Mouse (Mus musculus) embryonic facial prominence, embryonic 12.5 days (tissue): Measurements from ENCODE around the gene Ptprb. TPM values are rescaled to one million over a fixed set of nuclear protein-coding genes. Genes with fewer than 3 reads are reported as not detected.
A peak's percentile ranks its signal among the peaks of the same experiment; 100 is the strongest.

ENCODE experiments used
- ATAC-seq: fragments of 200-750 bp; cut with Nextera tagmentation; 2 replicates; pipeline ENCODE4 v1.8.0; 2017; ENCODE audit not compliant: insufficient number of reproducible peaks, insufficient read depth, low FRiP score, low TSS enrichment
- H3K27ac ChIP-seq: fragments of 300-500 bp; sonication (generic); 2 replicates; pipeline ENCODE4 v1.5.1; 2016; ENCODE audit warnings: mild to moderate bottlenecking
- H3K27me3 ChIP-seq: fragments of 300-500 bp; sonication (generic); 2 replicates; pipeline ENCODE4 v1.6.1; 2016; ENCODE audit warnings: mild to moderate bottlenecking, moderate library complexity
- H3K36me3 ChIP-seq: fragments of 300-500 bp; sonication (generic); 2 replicates; pipeline ENCODE4 v1.6.1; 2016; ENCODE audit warnings: mild to moderate bottlenecking
- H3K4me1 ChIP-seq: fragments of 300-500 bp; sonication (generic); 2 replicates; pipeline ENCODE4 v1.6.1; 2016
- H3K4me2 ChIP-seq: fragments of 300-500 bp; sonication (generic); replicated peaks from 2 replicates; pipeline ENCODE4 v1.6.1; 2016; ENCODE audit warnings: mild to moderate bottlenecking, moderate library complexity
- H3K4me3 ChIP-seq: fragments of 300-500 bp; sonication (generic); 2 replicates; pipeline ENCODE4 v1.5.1; 2016; ENCODE audit warnings: mild to moderate bottlenecking
- H3K9ac ChIP-seq: fragments of 300-500 bp; sonication (generic); 2 replicates; pipeline ENCODE4 v1.6.1; 2016; ENCODE audit warnings: mild to moderate bottlenecking, moderate library complexity
- H3K9me3 ChIP-seq: fragments of 300-500 bp; sonication (generic); 2 replicates; pipeline ENCODE4 v1.6.1; 2016; ENCODE audit warnings: mild to moderate bottlenecking, moderate library complexity
- WGBS: fragments of 180-500 bp; shearing (Covaris S2); methylation state at CpG from one replicate; pipeline ENCODE4 v1.1.7; 2016; 5-methylcytosine and 5-hydroxymethylcytosine counted together
- polyA plus RNA-seq: library from polyadenylated mRNA; unstranded; fragments of >200 nt; fragmentation: Nextera tagmentation; extraction: Ambion mirVana; gene quantifications from 2 replicates; pipeline ENCODE4 v1.2.1, GENCODE M21; 2016

Ptprb gene
- polyA plus RNA-seq, 1 experiment from 2014 or later: 2.4 TPM

- WGBS: 68% methylated on average over 4 of the region's 4 CpGs
- Histone ChIP-seq H3K9me3 (no peaks in the 10 kb centered on the region), H3K4me2 (no peak overlapping the region), H3K4me1 (no peaks in the 10 kb centered on the region), H3K36me3 (no peaks in the 10 kb centered on the region), H3K27me3 (no peaks in the 10 kb centered on the region), H3K27ac (no peak overlapping the region), H3K4me3 (no peak overlapping the region), H3K9ac (no peak overlapping the region)
- ATAC-seq: no peak
These were observed 7.9 kb upstream of the Ptprb start for GRCm38 (mm10) chr10:116267434-116267822.

- H3K4me2 ChIP-seq: no peak overlapping the region
- no peak overlapping the region for H3K27ac ChIP-seq
- no peaks in the 10 kb centered on the region for H3K9me3 ChIP-seq
- no peak overlapping the region for H3K4me3 ChIP-seq
- H3K9ac ChIP-seq: no peak overlapping the region
- H3K36me3 ChIP-seq: no peaks in the 10 kb centered on the region
- H3K27me3 ChIP-seq: no peaks in the 10 kb centered on the region
- H3K4me1 ChIP-seq: no peaks in the 10 kb centered on the region
- WGBS: 60% methylated on average over 4 of the region's 4 CpGs
- no peak for ATAC-seq
These were observed 7.0 kb upstream of the Ptprb start for GRCm38 (mm10) chr10:116268343-116268742.

- no peaks in the 10 kb centered on the region for H3K4me1 ChIP-seq
- H3K36me3 ChIP-seq: no peaks in the 10 kb centered on the region
- 84% methylated on average over 12 of the region's 12 CpGs for WGBS
- no peak overlapping the region for H3K27ac ChIP-seq
- no peak overlapping the region for H3K4me2 ChIP-seq
- no peak for ATAC-seq
- no peak overlapping the region for H3K4me3 ChIP-seq
- H3K9me3 ChIP-seq: no peaks in the 10 kb centered on the region
- no peak overlapping the region for H3K9ac ChIP-seq
- no peaks in the 10 kb centered on the region for H3K27me3 ChIP-seq
These were observed 4.5 kb upstream of the Ptprb start for GRCm38 (mm10) chr10:116270646-116271469.

- no peak for ATAC-seq
- H3K9me3 ChIP-seq: no peaks in the 10 kb centered on the region
- H3K4me2 ChIP-seq: no peak overlapping the region
- H3K4me1 ChIP-seq: no peaks in the 10 kb centered on the region
- no peak overlapping the region for H3K4me3 ChIP-seq
- no peak overlapping the region for H3K27ac ChIP-seq
- H3K27me3 ChIP-seq: no peaks in the 10 kb centered on the region
- H3K9ac ChIP-seq: no peak overlapping the region
- WGBS: 81% methylated on average over 10 of the region's 10 CpGs
- no peaks in the 10 kb centered on the region for H3K36me3 ChIP-seq
These were observed 3.8 kb upstream of the Ptprb start for GRCm38 (mm10) chr10:116271470-116271915.

- Histone ChIP-seq H3K4me3 (no peak overlapping the region), H3K27me3 (no peaks in the 10 kb centered on the region), H3K9me3 (no peaks in the 10 kb centered on the region), H3K36me3 (no peaks in the 10 kb centered on the region), H3K9ac (no peak overlapping the region), H3K4me1 (no peaks in the 10 kb centered on the region), H3K27ac (no peak overlapping the region), H3K4me2 (no peak overlapping the region)
- no peak for ATAC-seq
- WGBS: 56% methylated on average over 3 of the region's 3 CpGs
These were observed 3.2 kb upstream of the Ptprb start for GRCm38 (mm10) chr10:116272156-116272555.

GRCm38 (mm10) chr10:116286697-116287344 is 11.5 kb downstream of the Ptprb start:
- Histone ChIP-seq H3K4me1 (no peaks in the 10 kb centered on the region), H3K9me3 (no peaks in the 10 kb centered on the region), H3K4me3 (no peak overlapping the region), H3K4me2 (no peak overlapping the region), H3K9ac (no peak overlapping the region), H3K36me3 (no peaks in the 10 kb centered on the region), H3K27me3 (no peaks in the 10 kb centered on the region), H3K27ac (no peak overlapping the region)
- ATAC-seq: no peak
- 81% methylated on average over 7 of the region's 7 CpGs for WGBS

GRCm38 (mm10) chr10:116288130-116288529 is 12.8 kb downstream of the Ptprb start:
- Histone ChIP-seq H3K27me3 (no peaks in the 10 kb centered on the region), H3K27ac (no peak overlapping the region), H3K4me1 (no peaks in the 10 kb centered on the region), H3K4me2 (no peak overlapping the region), H3K4me3 (no peak overlapping the region), H3K36me3 (no peaks in the 10 kb centered on the region), H3K9ac (no peak overlapping the region), H3K9me3 (no peaks in the 10 kb centered on the region)
- no peak for ATAC-seq
- WGBS: 65% methylated on average over 9 of the region's 9 CpGs

GRCm38 (mm10) chr10:116290483-116290882 is 15.2 kb downstream of the Ptprb start:
- Histone ChIP-seq H3K4me3 (no peak overlapping the region), H3K4me2 (no peak overlapping the region), H3K27me3 (no peaks in the 10 kb centered on the region), H3K9ac (no peak overlapping the region), H3K9me3 (no peaks in the 10 kb centered on the region), H3K27ac (no peak overlapping the region), H3K36me3 (no peaks in the 10 kb centered on the region), H3K4me1 (no peaks in the 10 kb centered on the region)
- WGBS: 76% methylated on average over 4 of the region's 4 CpGs
- no peak for ATAC-seq

- H3K4me2 ChIP-seq: no peak overlapping the region
- H3K27me3 ChIP-seq: no peaks in the 10 kb centered on the region
- H3K36me3 ChIP-seq: no peaks in the 10 kb centered on the region
- H3K4me3 ChIP-seq: no peak overlapping the region
- ATAC-seq: no peak
- no peaks in the 10 kb centered on the region for H3K9me3 ChIP-seq
- H3K9ac ChIP-seq: no peak overlapping the region
- no peak overlapping the region for H3K27ac ChIP-seq
- no peaks in the 10 kb centered on the region for H3K4me1 ChIP-seq
- WGBS: 55% methylated on average over 8 of the region's 8 CpGs
These were observed 15.9 kb downstream of the Ptprb start for GRCm38 (mm10) chr10:116291153-116291755.

- peaks cover 3% of the 10 kb centered on the region; the same call in 1 of the 2 replicates for H3K4me1 ChIP-seq
- H3K27ac ChIP-seq: no peak overlapping the region
- no peaks in the 10 kb centered on the region for H3K9me3 ChIP-seq
- no peak overlapping the region for H3K9ac ChIP-seq
- no peaks in the 10 kb centered on the region for H3K36me3 ChIP-seq
- ATAC-seq: no peak
- peaks cover 23% of the 10 kb centered on the region for H3K27me3 ChIP-seq
- H3K4me2 ChIP-seq: no peak overlapping the region
- no peak overlapping the region for H3K4me3 ChIP-seq
- whole genome bisulfite sequencing: 84% methylated on average over 4 of the region's 4 CpGs
These were observed 21.1 kb downstream of the Ptprb start for GRCm38 (mm10) chr10:116296439-116296838.

GRCm38 (mm10) chr10:116297854-116298253 is 22.5 kb downstream of the Ptprb start:
- Histone ChIP-seq H3K36me3 (no peaks in the 10 kb centered on the region), H3K27ac (no peak overlapping the region), H3K9ac (no peak overlapping the region), H3K27me3 (peaks cover 32% of the 10 kb centered on the region), H3K9me3 (no peaks in the 10 kb centered on the region), H3K4me1 (peaks cover 3% of the 10 kb centered on the region; the same call in 1 of the 2 replicates), H3K4me3 (no peak overlapping the region), H3K4me2 (no peak overlapping the region)
- 58% methylated on average over 12 of the region's 12 CpGs for WGBS
- no peak for ATAC-seq

- Histone ChIP-seq H3K36me3 (no peaks in the 10 kb centered on the region), H3K4me3 (peak overlapping the region; percentile 48), H3K9me3 (no peaks in the 10 kb centered on the region), H3K4me2 (peak overlapping the region; percentile 97), H3K4me1 (peaks cover 3% of the 10 kb centered on the region; the same call in 1 of the 2 replicates), H3K9ac (peak overlapping the region; percentile 48), H3K27ac (no peak overlapping the region), H3K27me3 (peaks cover 32% of the 10 kb centered on the region)
- WGBS: 14% methylated on average over 7 of the region's 7 CpGs
- ATAC-seq: no peak
These were observed 25.5 kb downstream of the Ptprb start for GRCm38 (mm10) chr10:116300824-116301223.
